Mouse (Mus musculus) spleen, adult 2 months (tissue): ENCODE data around the gene Syce1l.

Experiments used
- CTCF ChIP-seq: fragments of 200-500 bp; IDR thresholded peaks from 2 replicates; pipeline ENCODE4 v1.5.1; 2011; ENCODE audit warnings: mild to moderate bottlenecking, inconsistent platforms; ENCODE audit not compliant: insufficient read depth, insufficient read length, insufficient replicate concordance; ENCODE audit errors: extremely low read depth
- POLR2A ChIP-seq: fragments of 200-500 bp; IDR thresholded peaks from 2 replicates; pipeline ENCODE4 v1.6.1; 2011; ENCODE audit warnings: low read depth, low read length, inconsistent platforms

DNA sequence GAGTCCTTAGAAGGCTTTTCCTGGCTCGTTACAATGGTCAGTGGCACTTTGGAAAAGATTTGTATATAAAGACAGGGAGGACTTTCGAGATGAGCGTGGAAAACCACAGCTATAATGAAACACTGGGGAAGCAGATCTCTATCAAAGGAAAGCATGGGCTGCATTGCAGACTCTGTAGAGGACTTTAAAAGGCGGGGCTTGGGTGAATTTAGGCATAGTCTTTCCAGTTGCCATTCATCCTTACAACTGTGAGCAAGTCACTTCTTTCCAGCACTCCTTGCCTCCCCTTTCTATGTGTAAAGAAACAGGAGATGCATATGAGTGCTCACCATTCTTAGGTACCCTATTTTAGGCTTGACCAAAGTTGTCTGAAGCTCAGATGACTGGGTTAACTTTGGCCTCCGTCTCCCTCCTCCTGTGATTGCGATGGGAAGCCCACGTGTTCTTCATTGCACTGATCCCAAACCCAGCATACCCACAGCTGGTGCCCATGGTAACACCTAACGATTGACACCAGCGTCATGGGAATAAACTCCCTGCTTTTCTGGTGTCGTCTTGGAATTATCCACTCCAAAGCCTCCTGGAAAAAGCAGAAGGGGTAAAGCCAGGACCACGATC lies 13.8 kb downstream of the Syce1l start:
- TF ChIP-seq CTCF (no peak), POLR2A (no peak)
